Mouse (Mus musculus) MEL (cell line): ENCODE data around the gene Rp9.

Source experiments
- CHD1 ChIP-seq: IDR thresholded peaks from 2 replicates; pipeline ENCODE4 v1.6.1; 2012; ENCODE audit warnings: low read depth, mild to moderate bottlenecking, inconsistent platforms, low read length, improper control_type of control experiment
- CTCF ChIP-seq, 3 experiments: IDR thresholded peaks in 2 of 3; conservative IDR thresholded peaks in 1 of 3; 2 replicates each; pipeline ENCODE4 v1.5.1; 2011 to 2012; ENCODE audit warnings: low read length in 3 of 3, low read depth in 2 of 3, mild to moderate bottlenecking in 2 of 3, improper control_type of control experiment in 1 of 3, inconsistent platforms in 1 of 3, mixed read lengths in 1 of 3, moderate library complexity in 1 of 3; ENCODE audit not compliant: control insufficient read depth in 1 of 3, insufficient read depth in 1 of 3, poor library complexity in 1 of 3, severe bottlenecking in 1 of 3
- ELF1 ChIP-seq: IDR thresholded peaks from 2 replicates; pipeline ENCODE4 v1.6.1; 2014; ENCODE audit warnings: low read depth, mild to moderate bottlenecking, inconsistent platforms, low read length, improper control_type of control experiment, moderate library complexity
- EP300 ChIP-seq, 2 experiments: IDR thresholded peaks; 2 replicates each; pipeline ENCODE4 v1.6.1; 2011; ENCODE audit warnings: improper control_type of control experiment in 2 of 2, low read length in 2 of 2, low read depth in 1 of 2, mild to moderate bottlenecking in 1 of 2
- JUND ChIP-seq: IDR thresholded peaks from 2 replicates; pipeline ENCODE4 v1.6.1; 2011; ENCODE audit warnings: low read depth, mild to moderate bottlenecking, improper control_type of control experiment, low read length
- MAFK ChIP-seq: IDR thresholded peaks from 2 replicates; pipeline ENCODE4 v1.6.1; 2011; ENCODE audit warnings: low read depth, mild to moderate bottlenecking, low read length, improper control_type of control experiment, borderline replicate concordance
- MYC ChIP-seq: IDR thresholded peaks from 2 replicates; pipeline ENCODE4 v1.6.1; 2011; ENCODE audit warnings: low read depth, mild to moderate bottlenecking, low read length, improper control_type of control experiment, moderate library complexity
- NELFE ChIP-seq: IDR thresholded peaks from 2 replicates; pipeline ENCODE4 v1.6.1; 2011; ENCODE audit warnings: low read depth, low read length, improper control_type of control experiment
- RAD21 ChIP-seq: IDR thresholded peaks from 2 replicates; pipeline ENCODE4 v1.6.1; 2011; ENCODE audit warnings: mild to moderate bottlenecking, low read depth, low read length, improper control_type of control experiment
- TAL1 ChIP-seq: IDR thresholded peaks from 2 replicates; pipeline ENCODE4 v1.6.1; 2012; ENCODE audit warnings: mild to moderate bottlenecking, inconsistent platforms, low read length, moderate library complexity, mixed read lengths
- TCF12 ChIP-seq: IDR thresholded peaks from 2 replicates; pipeline ENCODE4 v1.6.1; 2014; ENCODE audit warnings: low read depth, mild to moderate bottlenecking, inconsistent platforms, low read length, improper control_type of control experiment, moderate library complexity
- USF1 ChIP-seq: IDR thresholded peaks from 2 replicates; pipeline ENCODE4 v1.6.1; 2014; ENCODE audit warnings: low read depth, mild to moderate bottlenecking, inconsistent platforms, low read length, improper control_type of control experiment, moderate library complexity
- USF2 ChIP-seq, 2 experiments: IDR thresholded peaks; 2 replicates each; pipeline ENCODE4 v1.6.1; 2011 to 2012; ENCODE audit warnings: improper control_type of control experiment in 2 of 2, low read length in 2 of 2, borderline replicate concordance in 1 of 2, inconsistent platforms in 1 of 2, low read depth in 1 of 2, mild to moderate bottlenecking in 1 of 2; ENCODE audit not compliant: insufficient read depth in 1 of 2

DNA sequence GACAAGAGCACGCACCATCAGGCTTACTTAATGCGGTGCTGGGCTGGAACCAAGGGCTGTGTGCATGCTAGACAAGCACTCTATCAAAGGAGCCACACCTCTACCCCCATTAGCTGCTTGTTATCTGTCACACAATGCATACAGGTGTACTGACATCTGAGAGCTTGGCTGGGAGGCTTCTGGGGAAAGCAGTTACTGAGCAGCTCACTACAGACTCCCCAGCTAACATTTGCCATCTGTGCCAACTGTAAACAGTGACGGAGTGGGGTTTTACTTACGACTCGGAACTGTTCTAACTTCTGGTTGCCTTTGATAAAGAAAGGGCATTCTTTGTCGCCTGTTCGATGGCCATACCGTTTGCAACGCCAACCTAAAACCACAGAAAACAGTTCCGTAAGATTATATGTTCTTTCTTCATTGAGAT, 16.0 kb downstream of the Rp9 start:
- TF ChIP-seq EP300 (IDR thresholded peaks at IDR 0.05; ENCODE audit: low read depth in 1 of 2, low read length in 2 of 2): peak; percentile 99
- no peak for TF ChIP-seq CTCF (IDR thresholded peaks at IDR 0.05 in 2 of 3, conservative IDR thresholded peaks at IDR 0.05 in 1 of 3; ENCODE audit: control insufficient read depth in 1 of 3, insufficient read depth in 1 of 3, low read depth in 2 of 3, low read length in 3 of 3, poor library complexity in 1 of 3, severe bottlenecking in 1 of 3)
- peak; percentile 60; the same call in 1 of the 2 replicates for TF ChIP-seq JUND
- TF ChIP-seq TAL1: peak; percentile 99
- TF ChIP-seq CHD1: no peak
- TF ChIP-seq RAD21: no peak
- peak; percentile 54; the same call in 1 of the 2 replicates for TF ChIP-seq MAFK
- TF ChIP-seq NELFE: 0 out of 2 replicates have a peak, but pooled peaks have one; percentile 13
- peak; percentile 86; the same call in 1 of the 2 replicates for TF ChIP-seq MYC
- peak; percentile 64; the same call in 1 of the 2 replicates for TF ChIP-seq ELF1
- no peak for TF ChIP-seq USF2 (IDR thresholded peaks at IDR 0.05; ENCODE audit: borderline replicate concordance in 1 of 2, insufficient read depth in 1 of 2, low read depth in 1 of 2, low read length in 2 of 2)
- TF ChIP-seq TCF12: peak; percentile 100
- TF ChIP-seq USF1: no peak
